Mouse (Mus musculus) duodenum, adult 2 months (tissue): ENCODE measurements around the gene Krtap28-10. TPM values are rescaled to one million over a fixed set of nuclear protein-coding genes. Genes with fewer than 3 reads are reported as not detected.

ENCODE experiments used
- polyA plus RNA-seq: library from polyadenylated mRNA; depleted of rRNA; stranded (reverse); fragments of >200 nt; gene quantifications from 2 replicates; pipeline ENCODE4 v1.2.3, GENCODE M21; 2012; ENCODE audit warnings: low replicate concordance; rRNA removed

Krtap28-10 gene
- polyA plus RNA-seq: not detected in 2 replicates

GRCm38 (mm10) chr1:83042380-83042779 is at the start of gene Krtap28-10:
Gene Krtap28-10, minus strand, starts transcription at chr1:83042480.

DNA sequence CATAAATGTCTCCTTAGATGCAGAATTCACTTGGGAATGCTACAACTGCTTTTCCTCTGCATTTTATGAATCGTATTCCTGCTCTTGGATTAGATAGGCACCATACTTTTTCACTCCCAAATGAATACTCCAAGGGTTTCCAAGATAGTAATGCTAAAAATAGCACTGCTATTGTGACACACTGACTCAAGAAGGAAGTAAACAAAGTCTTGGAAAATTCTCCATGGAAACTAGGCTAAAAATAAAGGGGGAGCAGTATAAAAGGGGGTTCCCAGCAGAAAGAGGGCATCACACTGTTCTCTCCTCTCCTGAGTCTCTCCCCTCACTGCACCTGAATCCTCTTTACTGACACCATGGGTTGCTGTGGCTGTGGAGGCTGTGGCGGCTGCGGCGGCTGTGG is 18.4 kb upstream of the Krtap28-10 start, which contains the start of gene Krtap28-13:
Gene Krtap28-13, plus strand, starts transcription at position 288 of the 400 bp plus-strand sequence.

DNA sequence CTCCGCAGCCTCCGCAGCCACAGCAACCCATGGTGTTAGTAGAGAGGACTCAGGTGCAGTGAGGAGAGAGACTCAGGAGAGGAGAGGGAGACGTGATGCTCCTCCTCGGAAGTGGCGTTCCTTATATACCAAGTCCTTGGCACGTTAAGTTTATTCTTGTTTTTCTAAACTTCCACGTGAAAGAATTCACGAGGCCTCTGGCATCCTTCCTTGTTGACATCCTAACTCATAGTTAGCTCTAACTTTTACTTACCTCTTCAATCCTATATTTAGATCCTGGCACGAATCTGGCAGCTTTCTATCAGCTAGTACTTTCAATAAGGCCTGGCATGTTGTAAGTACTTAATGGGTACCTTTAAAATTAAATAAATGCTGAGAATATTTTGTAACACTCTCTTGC is 17.0 kb upstream of the Krtap28-10 start, which contains the start of gene A030005K14Rik:
Gene A030005K14Rik, minus strand, starts transcription at position 101 of the 400 bp plus-strand sequence.

DNA sequence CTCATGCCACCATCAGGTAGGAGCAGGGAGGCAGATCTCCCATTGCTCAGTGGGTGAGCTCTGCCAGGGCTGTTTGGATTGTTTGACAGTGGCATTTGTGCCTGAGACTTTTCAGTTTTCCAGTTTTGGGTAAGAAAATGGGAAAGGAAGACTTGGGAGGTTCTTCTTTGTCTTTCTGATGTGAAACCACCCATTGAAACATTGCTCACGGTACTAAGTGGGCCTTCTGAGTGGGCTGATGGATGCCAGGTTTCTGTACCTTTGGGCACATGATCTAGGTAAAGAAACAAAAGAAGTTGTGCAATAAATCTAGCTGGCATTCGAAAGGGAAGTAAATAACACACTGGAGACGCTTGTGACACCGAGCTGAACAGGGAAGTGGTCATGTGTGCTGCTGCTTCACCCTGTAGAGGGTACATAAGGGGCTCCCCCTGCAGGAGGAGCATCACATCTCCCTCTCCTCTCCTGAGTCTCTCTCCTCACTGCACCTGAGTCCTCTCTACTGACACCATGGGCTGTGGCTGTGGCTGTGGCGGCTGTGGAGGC is 2.7 kb upstream of the Krtap28-10 start, which contains the start of gene Gm47969:
Gene Gm47969, plus strand, starts transcription at position 51 of the 546 bp plus-strand sequence.

DNA sequence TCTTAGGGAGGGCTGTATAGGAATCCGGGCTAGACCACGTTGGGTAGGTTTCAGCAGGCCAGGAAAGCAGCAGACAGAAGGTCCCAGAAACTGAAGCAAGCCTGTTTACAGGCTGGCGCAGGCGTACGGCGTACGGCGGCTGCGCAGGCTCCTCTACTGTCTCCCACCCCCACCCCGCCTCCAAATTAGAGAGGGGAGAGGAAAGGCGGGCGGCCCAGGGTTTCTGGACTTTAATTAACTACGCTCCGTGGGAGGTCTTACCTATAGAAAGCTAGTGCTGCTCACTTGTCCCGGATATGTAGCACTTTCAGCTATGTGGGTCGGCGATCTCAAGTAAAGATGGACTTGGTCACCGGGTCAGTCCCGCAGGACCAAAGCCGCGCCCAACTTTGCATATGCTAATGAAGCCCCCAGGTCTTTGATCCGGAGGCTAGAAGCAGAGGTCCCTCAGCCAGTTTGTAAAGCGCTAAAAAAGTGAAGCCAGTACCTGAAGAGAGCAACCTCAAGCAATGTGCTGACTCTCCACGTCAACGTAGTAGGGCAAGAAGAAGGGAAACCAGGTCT is 4.1 kb downstream of the Krtap28-10 start, which contains the start of gene Slc19a3:
Gene Slc19a3, minus strand, starts transcription at position 340 of the 564 bp plus-strand sequence.

GRCm38 (mm10) chr1:83000306-83000705 is 42.0 kb downstream of the Krtap28-10 start, which contains the start of gene Gm47959:
Gene Gm47959, plus strand, starts transcription at chr1:83000548.

Other genes with a start within 250 kb of the Krtap28-10 start
- 29.5 and 31.7 TPM in 2 replicates for gene Agfg1, start 203.0 kb downstream of the Krtap28-10 start, polyA plus RNA-seq
- 0.91 and 1.2 TPM in 2 replicates for gene A030005L19Rik, start 129.2 kb downstream of the Krtap28-10 start, polyA plus RNA-seq
- gene A030014E15Rik, start 117.6 kb downstream of the Krtap28-10 start, polyA plus RNA-seq: not detected in 2 replicates
- not detected in 2 replicates for gene Gm6217, start 111.1 kb downstream of the Krtap28-10 start, polyA plus RNA-seq
- gene A030003K21Rik, start 99.1 kb downstream of the Krtap28-10 start, polyA plus RNA-seq: not detected in 2 replicates
- not detected in 2 replicates for gene Gm7544, start 86.5 kb downstream of the Krtap28-10 start, polyA plus RNA-seq
- not detected in 2 replicates for gene Gm47955, start 82.2 kb downstream of the Krtap28-10 start, polyA plus RNA-seq
- not detected in 2 replicates for gene Gm47959, start 41.9 kb downstream of the Krtap28-10 start, polyA plus RNA-seq
- gene Slc19a3, start 4.0 kb downstream of the Krtap28-10 start, polyA plus RNA-seq: 1.8 and 7.3 TPM in 2 replicates
- not detected in 2 replicates for gene Gm47969, start 2.5 kb upstream of the Krtap28-10 start, polyA plus RNA-seq
- not detected in 2 replicates for gene A030005K14Rik, start 16.9 kb upstream of the Krtap28-10 start, polyA plus RNA-seq
- gene Krtap28-13, start 18.4 kb upstream of the Krtap28-10 start, polyA plus RNA-seq: not detected in 2 replicates
- gene Ccl20, start 74.3 kb upstream of the Krtap28-10 start, polyA plus RNA-seq: 6.2 and 23.2 TPM in 2 replicates
- gene Daw1, start 117.3 kb upstream of the Krtap28-10 start, polyA plus RNA-seq: not detected in 2 replicates